Mouse (Mus musculus): ENCODE measurements around the gene Gsta2. TPM values are rescaled to one million over a fixed set of nuclear protein-coding genes. Genes with fewer than 3 reads are reported as not detected.
"Not testable (repeated sequence)": the region's sequence is repeated elsewhere in the genome, so short reads cannot be mapped to it uniquely, and the experiment has no call there.

The Gsta2 gene
- polyA plus RNA-seq, 1 experiment from 2014 or later, result 2.9 TPM

DNA sequence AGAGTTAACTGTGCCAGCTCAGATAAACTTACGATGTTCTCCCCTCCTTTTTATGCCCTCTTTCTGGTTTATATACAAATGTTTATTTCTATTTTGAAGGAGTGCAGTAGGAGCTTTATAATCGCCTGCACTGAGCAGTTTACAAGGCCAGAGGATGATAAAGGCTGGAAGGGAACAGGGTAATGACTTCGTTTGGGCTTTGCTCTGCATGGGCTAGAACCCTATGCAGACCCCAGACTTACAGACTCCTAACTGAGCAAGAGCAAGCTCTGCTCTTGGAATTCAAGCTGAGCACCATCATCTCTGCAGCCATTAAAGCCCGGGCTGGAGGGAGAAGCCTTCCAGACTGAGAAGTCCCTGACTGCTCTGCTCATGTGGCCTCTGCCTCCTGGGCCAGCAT is 10.4 kb downstream of the Gsta2 start:
- H3K36me3 ChIP-seq (ENCODE audit: control insufficient read depth, insufficient read depth, low read length); H3K4me2 ChIP-seq (ENCODE audit: low read length); H3K27me3 ChIP-seq (replicated peaks; ENCODE audit: control insufficient read depth, insufficient read depth, low read length); DNase-seq (ENCODE audit: low spot score); H3K27ac ChIP-seq (ENCODE audit: low read depth); H3K4me3 ChIP-seq (ENCODE audit: low read depth, low read length); H3K9ac ChIP-seq (ENCODE audit: low read length); H3K9me3 ChIP-seq (ENCODE audit: control insufficient read depth, low read length); H3K4me1 ChIP-seq (replicated peaks; ENCODE audit: control insufficient read depth, insufficient read depth, low read length); ATAC-seq (replicated peaks; ENCODE audit: low FRiP score, low TSS enrichment, low read depth): not testable (repeated sequence)
- WGBS, result 36% methylated on average over 3 of the region's 4 CpGs

DNA sequence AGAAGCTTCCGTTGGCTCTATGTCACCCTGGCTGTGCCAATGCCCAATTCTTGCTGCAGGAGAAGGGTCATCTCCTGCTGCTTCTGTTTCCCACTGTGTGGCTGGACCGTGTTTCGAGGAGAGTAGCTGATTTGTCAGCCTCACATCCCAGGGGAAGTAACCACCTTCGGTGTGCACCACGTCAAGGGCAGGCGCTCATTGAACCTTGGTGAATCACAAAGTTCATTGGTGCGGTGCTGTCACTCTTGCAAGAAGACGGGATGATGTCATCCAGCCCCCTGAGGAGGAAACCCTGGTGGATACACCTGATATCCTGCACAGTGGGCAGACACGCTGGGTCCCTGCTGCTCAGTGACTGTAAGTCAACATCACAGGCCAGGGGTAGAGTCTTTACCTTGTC is 12.5 kb downstream of the Gsta2 start:
- H3K4me3 ChIP-seq (ENCODE audit: low read depth, low read length); ATAC-seq (replicated peaks; ENCODE audit: low FRiP score, low TSS enrichment, low read depth); H3K27ac ChIP-seq (ENCODE audit: low read depth); DNase-seq (ENCODE audit: low spot score); H3K4me2 ChIP-seq (ENCODE audit: low read length); H3K27me3 ChIP-seq (replicated peaks; ENCODE audit: control insufficient read depth, insufficient read depth, low read length); H3K4me1 ChIP-seq (replicated peaks; ENCODE audit: control insufficient read depth, insufficient read depth, low read length); H3K36me3 ChIP-seq (ENCODE audit: control insufficient read depth, insufficient read depth, low read length); H3K9me3 ChIP-seq (ENCODE audit: control insufficient read depth, low read length); H3K9ac ChIP-seq (ENCODE audit: low read length): not testable (repeated sequence)
- WGBS, result 85% methylated on average over 9 of the region's 9 CpGs

- not testable (repeated sequence) for H3K27ac ChIP-seq (ENCODE audit: low read depth); H3K9me3 ChIP-seq (ENCODE audit: control insufficient read depth, low read length); H3K27me3 ChIP-seq (replicated peaks; ENCODE audit: control insufficient read depth, insufficient read depth, low read length); DNase-seq (ENCODE audit: low spot score); H3K4me2 ChIP-seq (ENCODE audit: low read length); H3K36me3 ChIP-seq (ENCODE audit: control insufficient read depth, insufficient read depth, low read length); H3K9ac ChIP-seq (ENCODE audit: low read length); ATAC-seq (replicated peaks; ENCODE audit: low FRiP score, low TSS enrichment, low read depth); H3K4me3 ChIP-seq (ENCODE audit: low read depth, low read length); H3K4me1 ChIP-seq (replicated peaks; ENCODE audit: control insufficient read depth, insufficient read depth, low read length)
- WGBS, result 89% methylated on average over 4 of the region's 4 CpGs
Measured at GRCm38 (mm10) chr9:78342494-78342893, 13.1 kb downstream of the Gsta2 start.

GRCm38 (mm10) chr9:78340324-78340723 is 15.3 kb downstream of the Gsta2 start:
- not testable (repeated sequence) for ATAC-seq (replicated peaks; ENCODE audit: low FRiP score, low TSS enrichment, low read depth); H3K4me1 ChIP-seq (replicated peaks; ENCODE audit: control insufficient read depth, insufficient read depth, low read length); H3K36me3 ChIP-seq (ENCODE audit: control insufficient read depth, insufficient read depth, low read length); H3K27ac ChIP-seq (ENCODE audit: low read depth); H3K4me2 ChIP-seq (ENCODE audit: low read length); H3K9ac ChIP-seq (ENCODE audit: low read length); H3K4me3 ChIP-seq (ENCODE audit: low read depth, low read length); H3K27me3 ChIP-seq (replicated peaks; ENCODE audit: control insufficient read depth, insufficient read depth, low read length); H3K9me3 ChIP-seq (ENCODE audit: control insufficient read depth, low read length)
- 20% methylated on average over 8 of the region's 8 CpGs for WGBS
- DNase-seq (ENCODE audit: low spot score), result peak; percentile 74

DNA sequence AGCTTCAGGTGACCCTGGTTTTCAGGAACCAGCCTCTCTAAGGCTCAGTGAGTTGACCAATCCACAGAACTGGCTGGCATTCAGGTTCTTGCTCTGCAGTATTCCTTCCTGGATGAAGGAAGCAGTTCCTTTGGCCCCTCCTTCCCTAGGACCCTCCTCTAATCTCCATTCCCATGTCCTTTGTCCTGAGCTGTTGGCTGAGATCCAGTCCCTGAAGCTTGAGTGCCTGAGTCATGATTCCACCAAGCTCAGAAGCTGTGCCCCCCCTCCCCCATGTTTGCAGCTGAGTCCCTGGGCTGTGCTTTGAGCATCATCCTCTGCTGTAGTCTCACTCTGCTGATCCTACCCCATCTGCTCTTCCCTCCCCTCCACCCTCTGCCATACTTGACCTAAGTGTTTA is 18.5 kb downstream of the Gsta2 start:
- not testable (repeated sequence) for H3K27ac ChIP-seq (ENCODE audit: low read depth); H3K4me1 ChIP-seq (replicated peaks; ENCODE audit: control insufficient read depth, insufficient read depth, low read length); H3K9ac ChIP-seq (ENCODE audit: low read length); H3K4me3 ChIP-seq (ENCODE audit: low read depth, low read length); DNase-seq (ENCODE audit: low spot score); H3K9me3 ChIP-seq (ENCODE audit: control insufficient read depth, low read length); H3K4me2 ChIP-seq (ENCODE audit: low read length); ATAC-seq (replicated peaks; ENCODE audit: low FRiP score, low TSS enrichment, low read depth); H3K36me3 ChIP-seq (ENCODE audit: control insufficient read depth, insufficient read depth, low read length); H3K27me3 ChIP-seq (replicated peaks; ENCODE audit: control insufficient read depth, insufficient read depth, low read length)

DNA sequence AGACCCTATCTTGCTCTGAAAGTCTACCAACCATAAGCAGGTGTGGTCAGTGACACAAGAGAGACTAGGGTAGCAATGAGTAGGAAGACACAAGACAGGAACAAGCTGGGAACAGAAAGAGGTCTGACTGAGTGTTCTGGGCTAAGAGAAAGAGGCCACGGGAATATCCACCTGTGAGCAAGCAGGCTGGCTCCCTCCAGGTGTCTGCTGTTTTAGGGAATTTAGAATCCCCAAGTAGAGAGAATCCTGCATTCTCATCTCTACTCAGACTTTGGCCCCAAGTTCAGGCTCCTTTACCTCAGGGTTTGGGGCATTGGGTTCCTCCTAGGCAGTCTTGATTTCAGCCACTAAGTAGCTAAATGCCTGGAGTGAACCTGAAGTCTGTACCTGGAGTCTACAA is 28.3 kb downstream of the Gsta2 start, which contains the start of gene Omt2b:
Gene Omt2b, plus strand, starts transcription at position 301 of the 400 bp plus-strand sequence.
- not testable (repeated sequence) for H3K9me3 ChIP-seq (ENCODE audit: control insufficient read depth, low read length); H3K4me2 ChIP-seq (ENCODE audit: low read length); H3K36me3 ChIP-seq (ENCODE audit: control insufficient read depth, insufficient read depth, low read length); DNase-seq (ENCODE audit: low spot score); H3K27ac ChIP-seq (ENCODE audit: low read depth); H3K4me1 ChIP-seq (replicated peaks; ENCODE audit: control insufficient read depth, insufficient read depth, low read length); H3K4me3 ChIP-seq (ENCODE audit: low read depth, low read length); H3K9ac ChIP-seq (ENCODE audit: low read length); H3K27me3 ChIP-seq (replicated peaks; ENCODE audit: control insufficient read depth, insufficient read depth, low read length); ATAC-seq (replicated peaks; ENCODE audit: low FRiP score, low TSS enrichment, low read depth)
- WGBS, result 80% methylated on average over 1 of the region's 1 CpGs

DNA sequence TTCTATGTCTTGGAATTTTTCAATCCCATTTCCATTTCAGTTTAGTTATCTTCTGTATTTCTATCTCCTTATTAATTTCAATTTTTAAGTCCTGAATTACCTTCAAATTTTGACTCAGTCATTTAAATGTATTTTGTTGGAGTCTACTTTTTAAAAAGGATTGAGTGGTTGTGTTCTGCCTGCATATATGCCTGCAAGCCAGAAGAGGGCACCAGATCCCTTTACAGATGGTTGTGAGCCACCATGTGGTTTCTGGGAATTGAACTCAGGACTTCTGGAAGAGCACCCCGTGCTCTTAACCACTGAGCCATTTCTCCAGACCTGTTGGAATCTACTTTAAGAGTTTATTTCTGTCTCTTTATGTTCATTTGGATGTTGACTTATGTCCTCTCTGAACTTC is 36.1 kb downstream of the Gsta2 start:
- Histone ChIP-seq H3K4me3 (ENCODE audit: low read depth, low read length) (no peak overlapping the region), H3K4me1 (replicated peaks; ENCODE audit: control insufficient read depth, insufficient read depth, low read length) (no peaks in the 10 kb centered on the region), H3K9me3 (ENCODE audit: control insufficient read depth, low read length) (no peaks in the 10 kb centered on the region), H3K27ac (ENCODE audit: low read depth) (no peak overlapping the region), H3K36me3 (ENCODE audit: control insufficient read depth, insufficient read depth, low read length) (no peaks in the 10 kb centered on the region), H3K4me2 (ENCODE audit: low read length) (no peak overlapping the region), H3K27me3 (replicated peaks; ENCODE audit: control insufficient read depth, insufficient read depth, low read length) (no peaks in the 10 kb centered on the region), H3K9ac (ENCODE audit: low read length) (no peak overlapping the region)
- WGBS, result 44% methylated on average over 1 of the region's 1 CpGs
- DNase-seq (ENCODE audit: low spot score), result no peak
- ATAC-seq (replicated peaks; ENCODE audit: low FRiP score, low TSS enrichment, low read depth), result no peak

- no peaks in the 10 kb centered on the region for H3K4me1 ChIP-seq (replicated peaks; ENCODE audit: control insufficient read depth, insufficient read depth, low read length)
- no peak within 1 kb of the TSS for H3K4me2 ChIP-seq (ENCODE audit: low read length)
- H3K27ac ChIP-seq (ENCODE audit: low read depth), result no peak within 1 kb of the TSS
- no peaks in the 10 kb centered on the region for H3K9me3 ChIP-seq (ENCODE audit: control insufficient read depth, low read length)
- WGBS, result 83% methylated on average over 2 of the region's 2 CpGs
- H3K4me3 ChIP-seq (ENCODE audit: low read depth, low read length), result no peak within 1 kb of the TSS
- H3K27me3 ChIP-seq (replicated peaks; ENCODE audit: control insufficient read depth, insufficient read depth, low read length), result no peaks in the 10 kb centered on the region
- H3K9ac ChIP-seq (ENCODE audit: low read length), result no peak within 1 kb of the TSS
- no peaks in the 10 kb centered on the region for H3K36me3 ChIP-seq (ENCODE audit: control insufficient read depth, insufficient read depth, low read length)
- no peak for ATAC-seq (replicated peaks; ENCODE audit: low FRiP score, low TSS enrichment, low read depth)
- DNase-seq (ENCODE audit: low spot score), result no peak
Measured at GRCm38 (mm10) chr9:78314696-78315095, 40.9 kb downstream of the Gsta2 start, which contains the start of gene Omt2a. Omt2a (minus strand) TSS chr9:78314796.

DNA sequence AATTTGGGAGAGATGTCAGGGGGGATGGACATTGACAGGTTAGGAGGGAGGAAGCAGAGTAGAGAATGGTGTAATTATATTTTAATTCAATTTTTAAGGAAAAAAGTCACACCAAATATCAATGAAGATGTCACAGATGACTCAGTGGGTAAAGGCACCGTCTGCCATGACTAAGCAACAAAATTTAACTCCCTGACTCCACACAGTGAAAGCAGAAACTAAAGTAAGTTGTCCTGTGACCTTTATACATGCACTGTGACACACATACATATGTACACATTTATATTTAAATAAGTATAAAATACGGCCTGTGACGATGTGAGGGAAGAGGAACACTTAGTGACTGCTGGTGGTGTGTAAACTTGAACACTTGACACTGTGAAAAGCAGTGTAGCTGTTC is 47.5 kb downstream of the Gsta2 start:
- H3K27me3 ChIP-seq (replicated peaks; ENCODE audit: control insufficient read depth, insufficient read depth, low read length); ATAC-seq (replicated peaks; ENCODE audit: low FRiP score, low TSS enrichment, low read depth); H3K4me3 ChIP-seq (ENCODE audit: low read depth, low read length); H3K27ac ChIP-seq (ENCODE audit: low read depth); H3K4me1 ChIP-seq (replicated peaks; ENCODE audit: control insufficient read depth, insufficient read depth, low read length); H3K4me2 ChIP-seq (ENCODE audit: low read length); DNase-seq (ENCODE audit: low spot score); H3K9me3 ChIP-seq (ENCODE audit: control insufficient read depth, low read length); H3K36me3 ChIP-seq (ENCODE audit: control insufficient read depth, insufficient read depth, low read length); H3K9ac ChIP-seq (ENCODE audit: low read length): not testable (repeated sequence)
- 78% methylated on average over 1 of the region's 3 CpGs for WGBS
